Mouse (Mus musculus): Measurements from ENCODE around the gene Btbd35f28. TPM values are rescaled to one million over a fixed set of nuclear protein-coding genes. Genes with fewer than 3 reads are reported as not detected.
"Not testable (repeated sequence)": the region's sequence is repeated elsewhere in the genome, so short reads cannot be mapped to it uniquely, and the experiment has no call there.

Gene Btbd35f28
- not detected in 2 replicates for polyA plus RNA-seq (2015; fragmentation: Nextera tagmentation; extraction: Ambion mirVana)

GRCm38 (mm10) chrX:4196276-4196675, at the start of gene Btbd35f28:
Btbd35f28 (plus strand) TSS chrX:4196576.
- not testable (repeated sequence) for ATAC-seq (ENCODE audit: insufficient read depth, low FRiP score, low read depth); H3K4me1 ChIP-seq; H3K9me3 ChIP-seq; H3K27ac ChIP-seq; H3K36me3 ChIP-seq; H3K27me3 ChIP-seq (replicated peaks); H3K4me3 ChIP-seq (replicated peaks); H3K4me2 ChIP-seq; H3K9ac ChIP-seq
- WGBS, result no CpG with 5 or more reads among the region's 2 CpGs

Other genes with a start within 250 kb of the Btbd35f28 start
- gene Btbd35f16, start 239.6 kb upstream of the Btbd35f28 start, polyA plus RNA-seq (2015; fragmentation: Nextera tagmentation; extraction: Ambion mirVana), result not detected in 2 replicates
- gene Btbd35f3, start 158.9 kb upstream of the Btbd35f28 start, polyA plus RNA-seq (2015; fragmentation: Nextera tagmentation; extraction: Ambion mirVana), result not detected in 2 replicates
- not detected in 2 replicates for gene Btbd35f20, start 94.7 kb downstream of the Btbd35f28 start, polyA plus RNA-seq (2015; fragmentation: Nextera tagmentation; extraction: Ambion mirVana)
- not detected in 2 replicates for gene Btbd35f17, start 174.1 kb downstream of the Btbd35f28 start, polyA plus RNA-seq (2015; fragmentation: Nextera tagmentation; extraction: Ambion mirVana)